Mouse (Mus musculus): ENCODE measurements around the gene Dcaf7.
"Not testable (repeated sequence)": the region's sequence is repeated elsewhere in the genome, so short reads cannot be mapped to it uniquely, and the experiment has no call there.

The Dcaf7 gene

GRCm38 (mm10) chr11:106036548-106037417 lies at the start of gene Dcaf7:
TSS of gene Dcaf7 (plus strand) at chr11:106036872.
- in situ Hi-C loops (cut with MboI, MseI), result no loop called here

GRCm38 (mm10) chr11:105987446-105987845 lies 49.2 kb upstream of the Dcaf7 start:
- in situ Hi-C loops (cut with MboI, MseI), result no loop called here

- in situ Hi-C loops (cut with MboI, MseI), result no loop called here
These were observed 47.2 kb upstream of the Dcaf7 start for GRCm38 (mm10) chr11:105989446-105989845.

DNA sequence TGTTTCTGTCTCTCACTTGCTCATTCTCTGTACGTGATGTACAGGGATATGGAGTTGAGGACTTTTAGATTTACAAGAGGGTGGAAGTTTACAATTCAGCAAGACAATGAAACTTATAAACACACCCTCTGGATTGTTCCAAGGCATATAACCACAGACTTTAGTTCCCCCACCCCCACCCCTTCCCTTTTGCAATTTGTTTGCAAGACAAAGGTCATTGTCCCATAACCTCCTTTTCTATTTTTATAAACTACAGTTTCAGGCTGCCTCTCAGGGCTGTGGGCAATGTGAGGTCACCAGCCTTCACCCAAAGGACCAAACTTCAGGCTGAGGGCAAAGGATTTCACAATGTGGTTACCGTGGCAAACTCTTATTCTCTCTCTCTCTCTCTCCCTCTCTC lies 46.4 kb upstream of the Dcaf7 start:
- in situ Hi-C loops (cut with MboI, MseI), result no loop called here

DNA sequence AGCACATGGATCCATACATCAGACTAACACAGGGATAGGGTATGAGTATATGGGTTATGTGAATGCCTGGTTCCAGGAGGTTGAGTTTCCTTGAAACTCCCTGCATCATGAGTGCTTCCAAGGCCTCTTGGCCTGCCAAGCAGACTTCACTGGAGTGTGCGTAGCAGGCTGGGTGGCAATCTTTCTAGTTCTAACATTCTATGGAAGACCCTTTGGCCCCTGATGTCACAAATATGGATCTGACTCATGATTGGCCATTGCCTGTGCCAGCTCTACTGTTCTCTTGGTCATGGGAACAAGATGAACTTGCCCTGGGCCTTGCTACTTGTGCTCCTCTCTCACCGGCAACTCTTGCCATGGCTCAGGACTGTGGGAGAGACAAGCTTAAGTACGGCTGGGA lies 42.3 kb upstream of the Dcaf7 start, which contains the start of gene Ace3:
Gene Ace3, plus strand, starts transcription at position 301 of the 400 bp plus-strand sequence.
- in situ Hi-C loops (cut with MboI, MseI), result no loop called here

GRCm38 (mm10) chr11:106000062-106000461 lies 36.6 kb upstream of the Dcaf7 start:
- in situ Hi-C loops (cut with MboI, MseI), result loop anchor here in 1 of 2 experiments (25.0 kb wide), 1 partner anchor 1413 kb away; no protein-coding TSS in a partner anchor

DNA sequence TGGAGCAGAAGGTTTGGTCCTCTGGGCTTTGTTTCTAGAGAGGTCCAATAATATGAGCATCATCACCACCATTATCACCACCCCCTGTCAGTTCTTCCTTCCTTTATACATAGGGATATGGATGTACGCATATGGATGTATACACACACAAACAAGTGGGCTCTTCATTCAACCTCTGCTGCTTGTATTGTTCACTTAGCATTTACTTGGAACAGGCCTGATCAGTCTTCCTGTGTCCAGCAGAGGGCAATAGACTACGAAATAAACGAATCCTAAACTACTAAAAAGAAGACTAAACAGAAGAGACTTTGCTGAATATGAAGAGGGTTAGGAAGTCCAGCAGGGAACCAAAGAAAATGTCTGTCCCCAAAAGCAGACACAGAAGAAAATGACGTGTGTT lies 35.0 kb upstream of the Dcaf7 start:
- in situ Hi-C loops (cut with MboI, MseI), result loop anchor here in 1 of 2 experiments (25.0 kb wide), 1 partner anchor 1414 kb away; no protein-coding TSS in a partner anchor

- in situ Hi-C loops (cut with MboI, MseI), result loop anchor here in 1 of 2 experiments (25.0 kb wide), 1 partner anchor 1417 kb away; no protein-coding TSS in a partner anchor
These were observed 32.1 kb upstream of the Dcaf7 start for GRCm38 (mm10) chr11:106004576-106004975.

- in situ Hi-C loops (cut with MboI, MseI), result loop anchor here in 1 of 2 experiments (25.0 kb wide), 1 partner anchor 1419 kb away; no protein-coding TSS in a partner anchor
These were observed 30.7 kb upstream of the Dcaf7 start for GRCm38 (mm10) chr11:106005970-106006369.

- in situ Hi-C loops (cut with MboI, MseI), result loop anchor here in 1 of 2 experiments (25.0 kb wide), 1 partner anchor 1421 kb away; no protein-coding TSS in a partner anchor
These were observed 28.9 kb upstream of the Dcaf7 start, which contains the start of gene Kcnh6 for GRCm38 (mm10) chr11:106007821-106008220. TSS of gene Kcnh6 (plus strand) at chr11:106008124.

DNA sequence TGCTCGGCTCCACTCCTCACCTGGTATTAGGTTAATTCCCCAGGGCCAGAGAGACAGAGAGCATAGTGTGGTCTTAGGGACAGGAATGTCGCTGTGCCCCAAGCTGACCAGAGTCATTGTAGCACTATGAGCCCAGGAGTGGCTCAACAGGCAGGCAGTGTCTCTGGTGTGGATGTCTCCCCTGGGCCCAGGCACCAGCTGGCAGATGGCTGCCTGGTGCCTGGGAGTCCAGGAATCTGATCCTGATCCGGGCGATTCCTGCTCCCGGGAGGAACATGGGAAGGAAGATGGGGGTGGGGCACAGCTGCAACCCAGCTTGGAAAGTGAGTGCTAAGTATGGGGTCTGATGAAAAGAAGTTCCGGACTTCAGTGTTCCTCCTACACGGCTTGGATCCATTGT lies 24.0 kb upstream of the Dcaf7 start:
- in situ Hi-C loops (cut with MboI, MseI), result loop anchor here in 1 of 2 experiments (25.0 kb wide), 1 partner anchor 1425 kb away; no protein-coding TSS in a partner anchor

DNA sequence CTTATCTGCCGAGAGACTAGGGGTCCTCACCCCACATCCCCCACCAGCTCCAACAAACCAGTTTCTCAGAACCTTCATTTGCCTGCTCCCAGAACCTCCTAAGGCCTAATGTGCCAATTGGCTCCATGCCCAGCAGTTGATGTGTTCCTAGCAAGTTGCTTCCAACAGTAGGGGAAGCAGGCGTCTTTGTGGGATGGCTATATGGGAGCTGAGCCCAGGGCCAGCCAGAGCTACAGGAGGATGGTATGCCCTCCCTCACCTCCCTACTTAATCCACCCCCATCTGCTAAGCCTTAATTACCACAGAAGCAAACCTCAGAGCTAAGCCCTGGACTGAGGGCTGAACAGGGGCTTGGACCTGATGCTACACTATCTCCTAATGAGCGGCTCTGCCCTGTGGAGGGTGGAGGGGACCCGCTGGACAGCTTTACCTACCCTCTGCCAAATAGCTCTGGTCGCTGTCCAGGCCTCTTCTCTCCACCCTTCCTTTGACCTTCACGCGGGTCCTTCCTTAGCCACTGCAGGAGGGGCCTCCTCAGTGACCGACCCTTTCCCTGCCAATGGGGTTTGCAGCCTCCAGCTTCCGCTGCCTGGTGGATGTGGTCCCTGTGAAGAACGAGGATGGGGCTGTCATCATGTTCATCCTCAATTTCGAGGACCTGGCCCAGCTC lies 23.0 kb upstream of the Dcaf7 start:
- in situ Hi-C loops (cut with MboI, MseI), result loop anchor here in 1 of 2 experiments (25.0 kb wide), 1 partner anchor 1426 kb away; no protein-coding TSS in a partner anchor

- in situ Hi-C loops (cut with MboI, MseI), result loop anchor here in 1 of 2 experiments (25.0 kb wide), 1 partner anchor 1429 kb away; no protein-coding TSS in a partner anchor
These were observed 20.2 kb upstream of the Dcaf7 start for GRCm38 (mm10) chr11:106016440-106016839.

DNA sequence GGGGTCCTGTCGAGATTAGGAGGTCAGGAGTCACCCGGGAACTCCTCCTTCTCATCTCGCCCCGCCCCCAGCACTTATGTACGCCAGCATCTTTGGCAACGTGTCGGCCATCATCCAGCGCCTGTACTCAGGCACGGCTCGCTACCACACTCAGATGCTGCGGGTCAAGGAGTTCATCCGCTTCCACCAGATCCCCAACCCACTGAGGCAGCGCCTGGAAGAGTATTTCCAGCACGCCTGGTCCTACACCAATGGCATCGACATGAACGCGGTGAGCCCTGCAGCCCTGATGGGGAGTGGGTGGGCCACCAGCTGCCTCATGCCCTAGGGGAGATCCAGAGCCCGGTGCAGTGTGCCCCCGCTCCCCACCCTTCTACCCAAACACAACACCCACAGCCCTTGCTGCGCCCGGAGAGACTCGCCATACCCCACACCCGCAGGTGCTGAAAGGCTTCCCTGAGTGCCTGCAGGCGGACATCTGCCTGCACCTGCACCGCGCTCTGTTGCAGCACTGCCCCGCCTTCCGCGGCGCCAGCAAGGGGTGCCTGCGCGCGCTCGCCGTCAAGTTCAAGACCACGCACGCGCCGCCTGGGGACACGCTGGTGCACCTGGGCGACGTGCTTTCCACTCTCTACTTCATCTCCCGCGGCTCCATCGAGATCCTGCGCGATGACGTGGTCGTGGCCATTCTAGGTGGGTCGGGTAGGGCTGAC lies 16.5 kb upstream of the Dcaf7 start:
- in situ Hi-C loops (cut with MboI, MseI), result loop anchor here in 1 of 2 experiments (5.0 to 25.0 kb wide), 2 partner anchors 88 to 1433 kb away; no protein-coding TSS in a partner anchor

GRCm38 (mm10) chr11:106025774-106026173 lies 10.9 kb upstream of the Dcaf7 start:
- in situ Hi-C loops (cut with MboI, MseI), result no loop called here

GRCm38 (mm10) chr11:106026465-106027151 lies 10.1 kb upstream of the Dcaf7 start:
- in situ Hi-C loops (cut with MboI, MseI), result no loop called here

- in situ Hi-C loops (cut with MboI, MseI), result no loop called here
These were observed 9.1 kb upstream of the Dcaf7 start for GRCm38 (mm10) chr11:106027607-106028006.

- in situ Hi-C loops (cut with MboI, MseI), result not testable (repeated sequence)
These were observed 4.6 kb upstream of the Dcaf7 start for GRCm38 (mm10) chr11:106032074-106032473.

DNA sequence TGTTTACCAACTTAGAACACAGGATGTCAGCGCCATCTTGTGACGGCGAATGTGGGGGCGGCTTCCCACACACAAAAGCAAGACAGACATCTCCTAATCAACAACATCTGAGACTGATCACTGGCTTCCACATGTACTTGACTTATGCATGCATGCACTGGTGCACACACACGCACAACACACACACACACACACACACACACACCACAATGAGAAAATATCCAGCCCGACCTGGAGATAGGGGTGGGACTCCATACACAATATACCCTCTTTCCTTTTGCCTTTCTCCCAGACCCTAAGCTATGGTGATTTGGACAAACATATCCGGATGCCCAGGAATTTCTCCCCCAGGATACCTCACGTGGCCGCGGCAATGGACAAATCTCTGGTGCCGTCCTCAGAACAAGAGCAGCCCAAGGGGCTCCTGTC lies 3.2 kb upstream of the Dcaf7 start:
- in situ Hi-C loops (cut with MboI, MseI), result no loop called here

GRCm38 (mm10) chr11:106034986-106035385 lies 1.7 kb upstream of the Dcaf7 start:
- in situ Hi-C loops (cut with MboI, MseI), result no loop called here

DNA sequence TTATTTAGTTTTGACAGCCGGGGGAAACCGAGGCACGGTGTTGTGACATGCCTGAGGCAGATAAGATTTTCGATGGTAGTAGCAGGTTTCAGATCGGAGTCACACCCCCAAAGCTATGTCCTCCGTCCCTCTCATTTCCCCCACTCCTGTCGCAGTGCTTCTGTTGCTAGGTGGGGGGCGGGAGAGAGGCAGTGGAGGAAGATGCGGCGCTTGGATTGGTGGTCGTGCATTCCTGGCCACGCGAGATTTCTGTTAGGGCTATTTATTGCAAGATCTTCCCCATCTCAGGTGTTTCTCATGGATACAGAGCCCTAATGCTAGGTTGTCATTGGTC lies 713 bp downstream of the Dcaf7 start:
- in situ Hi-C loops (cut with MboI, MseI), result no loop called here
